Mouse (Mus musculus) WW6 (cell line): ENCODE data around the gene Rpl19.

Source experiments
- DNase-seq: peaks from one replicate; pipeline ENCODE4 v3.0.0-alpha.2; 2013; ENCODE audit warnings: low read depth, low spot score

Gene Rpl19

DNA sequence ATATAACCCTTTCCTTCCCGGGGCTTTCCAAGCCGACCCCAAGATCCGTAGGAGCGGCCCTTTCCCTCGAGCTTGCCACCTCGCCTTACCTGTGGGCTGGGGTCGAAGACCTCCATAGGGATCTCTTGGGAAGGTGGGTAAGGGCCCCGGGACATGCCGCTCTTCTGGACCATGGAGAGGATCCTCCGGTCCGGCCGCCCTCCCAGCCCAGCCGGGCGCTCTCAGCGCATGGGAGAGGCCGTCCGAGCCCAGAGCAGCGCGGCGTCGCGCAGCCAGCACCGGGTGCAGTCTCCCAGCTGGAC is 4.3 kb upstream of the Rpl19 start:
- DNase-seq: no peak

GRCm38 (mm10) chr11:98022555-98023371 is 3.7 kb upstream of the Rpl19 start, which contains the start of gene Cacnb1:
Gene Cacnb1 (minus strand): TSS chr11:98023034.
- DNase-seq: no peak

DNA sequence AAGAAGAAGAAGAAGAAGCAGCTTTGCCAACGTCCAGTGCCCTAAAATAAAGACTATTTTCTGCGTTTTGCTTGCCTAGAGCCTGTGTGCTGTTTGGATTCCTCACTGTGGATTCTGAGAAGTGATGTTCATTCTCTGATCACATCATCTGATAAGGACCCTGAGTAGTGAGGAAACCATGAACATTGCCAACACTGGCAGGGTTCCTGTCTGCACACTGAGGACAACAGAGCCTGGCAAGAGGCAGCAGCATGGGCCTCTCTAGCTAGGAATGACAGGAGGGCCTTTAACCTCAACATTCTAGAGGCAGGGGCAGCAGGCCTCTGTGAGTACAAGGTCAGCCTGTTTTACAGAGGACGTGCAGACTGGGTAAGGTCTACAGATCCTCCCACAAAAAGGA is 2.0 kb upstream of the Rpl19 start:
- DNase-seq: no peak

- DNase-seq: no peak
Measured at GRCm38 (mm10) chr11:98026248-98026569, 301 bp upstream of the Rpl19 start.

- DNase-seq: no peak
Measured at GRCm38 (mm10) chr11:98027297-98027688, 783 bp downstream of the Rpl19 start.

GRCm38 (mm10) chr11:98027785-98028184 is 1.3 kb downstream of the Rpl19 start:
- no peak for DNase-seq

- DNase-seq: no peak
Measured at GRCm38 (mm10) chr11:98030701-98031442, 4.4 kb downstream of the Rpl19 start.

GRCm38 (mm10) chr11:98031443-98031770 is 4.9 kb downstream of the Rpl19 start:
- DNase-seq: no peak

GRCm38 (mm10) chr11:98034061-98034460 is 7.6 kb downstream of the Rpl19 start:
- no peak for DNase-seq

DNA sequence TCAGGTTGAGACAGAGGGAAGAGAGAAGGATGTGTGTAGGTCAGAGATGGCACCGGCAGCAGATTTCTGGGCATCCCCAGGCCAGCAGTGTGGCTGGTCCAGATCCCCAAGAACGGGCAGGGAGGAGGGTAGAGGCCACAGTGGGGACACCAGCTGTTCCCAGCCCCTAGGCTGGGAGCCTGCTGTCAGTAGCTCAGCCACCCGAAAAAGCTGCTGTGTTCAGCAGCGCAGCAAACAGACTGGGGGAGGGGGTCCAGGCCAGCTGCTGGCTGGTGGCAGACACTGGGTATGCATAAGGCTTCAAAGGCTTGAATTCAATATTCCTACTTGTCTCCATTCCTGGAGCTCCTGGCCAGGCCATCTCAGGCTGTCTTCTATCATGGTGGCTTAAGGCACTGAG is 8.3 kb downstream of the Rpl19 start:
- no peak for DNase-seq

- no peak for DNase-seq
Measured at GRCm38 (mm10) chr11:98035977-98036377, 9.5 kb downstream of the Rpl19 start.

DNA sequence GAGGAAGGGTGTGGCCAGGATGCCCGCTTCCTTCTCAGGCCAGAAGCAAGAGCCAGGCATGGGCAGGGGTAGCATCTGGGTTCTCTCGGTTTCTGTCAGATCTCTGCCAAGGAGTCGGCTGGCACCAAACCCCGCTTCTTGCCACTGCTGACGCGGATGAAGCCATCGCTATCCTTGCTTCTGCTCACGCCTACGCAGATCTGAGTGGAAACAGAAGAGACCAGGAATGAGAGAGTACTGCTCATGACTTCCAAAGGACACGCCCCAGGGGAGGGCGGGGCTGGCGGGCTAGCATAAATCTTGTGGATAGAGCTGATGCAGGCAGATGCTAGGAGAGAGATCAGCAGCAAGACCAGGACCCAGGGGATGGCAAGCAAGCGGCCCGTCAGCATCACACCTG is 11.4 kb downstream of the Rpl19 start:
- DNase-seq: no peak

GRCm38 (mm10) chr11:98040975-98041374 is 14.5 kb downstream of the Rpl19 start:
- no peak for DNase-seq

- no peak for DNase-seq
Measured at GRCm38 (mm10) chr11:98042741-98043140, 16.2 kb downstream of the Rpl19 start.

DNA sequence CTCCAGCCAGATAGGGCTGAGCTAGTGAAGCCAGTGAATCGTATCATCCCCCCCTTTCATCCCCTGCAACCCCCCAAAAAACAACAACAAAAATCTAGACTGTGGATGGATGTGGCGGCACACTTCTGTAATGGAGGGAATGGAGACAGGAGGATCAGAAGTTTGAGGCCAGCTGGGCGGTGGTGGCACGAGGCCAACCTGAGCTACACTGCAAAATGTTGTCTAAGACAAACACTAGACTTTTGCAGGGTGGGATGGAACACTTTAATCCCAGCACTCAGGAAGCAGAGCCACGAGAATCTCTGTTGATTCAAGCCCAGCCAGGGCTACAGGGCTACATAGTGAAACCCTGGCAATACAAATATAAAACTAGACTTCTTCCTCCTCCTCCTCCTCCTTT is 17.6 kb downstream of the Rpl19 start:
- DNase-seq: no peak

DNA sequence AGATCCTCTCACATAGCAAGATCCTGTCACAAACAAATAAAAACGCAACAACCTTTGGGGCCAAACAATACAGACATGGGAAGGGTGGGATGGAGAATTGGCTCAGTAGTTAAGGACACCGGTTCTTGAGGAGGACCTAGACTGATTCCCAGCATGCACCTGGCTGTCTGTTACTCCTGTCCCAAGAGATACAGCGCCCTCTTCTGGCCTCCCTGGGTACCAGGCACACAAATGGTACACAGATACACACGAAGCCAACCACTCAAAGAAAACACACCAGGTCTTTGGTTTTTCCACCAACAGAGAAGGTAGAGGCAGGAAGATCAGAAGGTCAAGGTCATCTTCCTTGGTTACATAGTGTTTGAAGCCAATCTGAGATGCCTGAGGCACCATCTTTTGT is 19.1 kb downstream of the Rpl19 start:
- no peak for DNase-seq

DNA sequence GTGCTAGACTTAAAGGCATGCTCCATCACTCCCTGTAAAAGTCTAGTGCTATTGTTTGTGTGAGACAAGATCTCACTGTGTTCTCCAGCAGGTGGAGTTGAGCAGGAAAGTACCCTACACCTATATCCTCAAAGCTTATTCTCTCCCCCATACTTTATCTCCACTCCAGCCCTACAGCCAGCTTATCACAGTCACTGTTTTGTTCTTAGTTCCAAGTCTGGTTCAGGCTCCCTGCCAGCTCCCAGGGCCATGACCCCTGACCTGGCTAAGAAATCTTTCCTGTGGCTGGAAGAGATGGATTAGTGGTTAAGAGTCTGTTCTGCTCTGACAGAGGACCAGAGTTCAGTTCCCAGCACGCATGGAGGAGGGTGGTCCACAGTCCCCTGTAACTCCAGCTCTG is 20.0 kb downstream of the Rpl19 start:
- DNase-seq: no peak

DNA sequence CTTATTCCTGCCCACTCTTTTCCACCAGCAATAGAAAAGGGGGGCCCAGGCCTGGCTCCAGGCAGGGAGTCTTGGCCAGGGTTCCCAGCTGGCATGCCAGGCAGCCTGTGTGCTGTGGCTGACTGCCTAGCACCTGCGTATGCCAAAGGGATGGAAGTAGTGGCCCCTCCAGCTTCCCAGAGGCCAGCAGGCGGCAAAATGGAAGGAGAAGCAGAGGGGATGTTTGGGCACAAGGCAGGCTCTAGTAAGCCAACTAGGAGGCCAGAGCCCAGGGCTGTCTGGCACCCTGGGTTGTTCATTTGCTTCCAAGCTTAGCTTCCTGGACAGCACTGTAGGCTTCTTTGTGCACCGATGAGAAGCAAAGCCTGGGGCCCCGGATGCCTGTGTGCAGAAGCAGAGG is 21.2 kb downstream of the Rpl19 start:
- DNase-seq: no peak

- no peak for DNase-seq
Measured at GRCm38 (mm10) chr11:98049672-98050519, 23.4 kb downstream of the Rpl19 start.

DNA sequence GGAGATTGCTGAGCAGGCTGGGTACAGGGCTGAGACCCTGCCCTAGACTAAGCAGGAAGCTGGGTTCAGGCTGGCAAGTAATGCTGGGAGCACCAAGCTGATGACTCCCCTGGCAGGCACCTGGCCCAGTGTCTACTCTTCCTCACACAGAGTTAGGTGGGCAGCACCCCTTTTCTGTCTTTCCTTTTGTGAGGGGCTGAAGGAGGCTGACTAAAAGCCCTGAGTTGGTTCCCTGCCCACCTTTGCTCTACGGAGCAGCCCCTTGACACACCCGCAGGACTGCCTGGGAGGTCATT is 24.0 kb downstream of the Rpl19 start:
- no peak for DNase-seq

DNA sequence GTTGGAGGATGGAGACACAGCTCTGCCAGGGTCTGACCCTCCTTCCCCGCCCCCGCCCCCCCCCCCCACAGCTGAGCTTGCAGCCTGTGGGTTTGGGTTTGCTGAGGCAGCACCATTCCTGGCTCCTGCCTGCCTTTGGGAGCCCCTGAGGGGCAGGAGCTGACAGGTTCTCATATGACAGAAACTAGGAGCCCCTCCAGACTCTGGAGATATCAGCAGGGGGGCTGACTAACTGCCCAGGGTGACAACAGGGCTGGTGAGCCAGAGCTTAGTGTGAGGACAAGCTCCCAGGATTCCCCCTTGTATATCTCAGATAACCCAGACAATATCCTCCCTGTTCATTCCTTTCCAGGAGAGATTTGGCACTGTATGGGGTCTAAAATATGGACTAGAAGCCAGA is 24.4 kb downstream of the Rpl19 start:
- no peak for DNase-seq

- no peak for DNase-seq
Measured at GRCm38 (mm10) chr11:98051611-98052128, 25.2 kb downstream of the Rpl19 start.
